Mouse (Mus musculus) forebrain, embryonic 14.5 days (tissue): ENCODE results near the gene Cln6. TPM values are rescaled to one million over a fixed set of nuclear protein-coding genes. Genes with fewer than 3 reads are reported as not detected.

Experiments used
- ATAC-seq: fragments of 200-750 bp; cut with Nextera tagmentation; 2 replicates; pipeline ENCODE4 v1.8.0; 2017; ENCODE audit warnings: mild to moderate bottlenecking, moderate library complexity
- DNase-seq: peaks from one replicate; pipeline ENCODE4 v3.0.0-alpha.2; 2015; ENCODE audit warnings: low spot score
- H3K27ac ChIP-seq: fragments of 300-500 bp; sonication (generic); 2 replicates; pipeline ENCODE4 v1.5.1; 2014; ENCODE audit warnings: low read depth, mild to moderate bottlenecking, control low read depth, low read length, moderate library complexity
- H3K27me3 ChIP-seq: fragments of 300-500 bp; sonication (generic); replicated peaks from 2 replicates; pipeline ENCODE4 v1.6.1; 2014; ENCODE audit warnings: low read length, control low read depth, mixed read lengths; ENCODE audit not compliant: control insufficient read depth, insufficient read depth
- H3K36me3 ChIP-seq: fragments of 300-500 bp; sonication (generic); 2 replicates; pipeline ENCODE4 v1.6.1; 2014; ENCODE audit warnings: low read length, control low read depth; ENCODE audit not compliant: control insufficient read depth, insufficient read depth
- H3K4me1 ChIP-seq: fragments of 300-500 bp; sonication (generic); 2 replicates; pipeline ENCODE4 v1.6.1; 2014; ENCODE audit warnings: antibody characterized with exemption, low read length, control low read depth; ENCODE audit not compliant: control insufficient read depth, insufficient read depth
- H3K4me2 ChIP-seq: fragments of 300-500 bp; sonication (generic); 2 replicates; pipeline ENCODE4 v1.6.1; 2014; ENCODE audit warnings: mild to moderate bottlenecking, control low read depth, low read length
- H3K4me3 ChIP-seq: fragments of 300-500 bp; sonication (generic); 2 replicates; pipeline ENCODE4 v1.5.1; 2014; ENCODE audit warnings: low read depth, low read length, control low read depth
- H3K9ac ChIP-seq: fragments of 300-500 bp; sonication (generic); 2 replicates; pipeline ENCODE4 v1.6.1; 2014; ENCODE audit warnings: mild to moderate bottlenecking, low read length, control low read depth, moderate library complexity
- H3K9me3 ChIP-seq: fragments of 300-500 bp; sonication (generic); replicated peaks from 2 replicates; pipeline ENCODE4 v1.6.1; 2016; ENCODE audit warnings: low read length, control low read depth, mixed read lengths; ENCODE audit not compliant: control insufficient read depth
- WGBS: fragments of 180-500 bp; shearing (Covaris S2); extraction: QIAGEN DNeasy Blood & Tissue Kit; methylation state at CpG from one replicate; pipeline ENCODE4 v1.1.7; 2014; 5-methylcytosine and 5-hydroxymethylcytosine counted together
- polyA plus RNA-seq: library from polyadenylated mRNA; unstranded; fragments of >200 nt; fragmentation: Nextera tagmentation; extraction: Ambion mirVana; gene quantifications from 2 replicates; pipeline ENCODE4 v1.2.1, GENCODE M21; 2014

Gene Cln6
- polyA plus RNA-seq, 1 experiment from 2014 or later, result 4.9 TPM

- Histone ChIP-seq H3K36me3 (no peaks in the 10 kb centered on the region), H3K27ac (peak overlapping the region; percentile 78; the same call in 1 of the 2 replicates), H3K4me2 (peak overlapping the region; percentile 89), H3K4me1 (peaks cover 6% of the 10 kb centered on the region), H3K27me3 (no peaks in the 10 kb centered on the region), H3K9me3 (no peaks in the 10 kb centered on the region), H3K9ac (peak overlapping the region; percentile 87), H3K4me3 (peak overlapping the region; percentile 61)
- 14% methylated on average over 14 of the region's 14 CpGs for WGBS
- ATAC-seq, result no peak; the same call in 1 of the 2 replicates
- peak; percentile 55 for DNase-seq
These were observed 686 bp downstream of the Cln6 start for GRCm38 (mm10) chr9:62839172-62839770.

GRCm38 (mm10) chr9:62843356-62844024, 4.9 kb downstream of the Cln6 start:
- Histone ChIP-seq H3K4me3 (no peak overlapping the region), H3K9ac (no peak overlapping the region), H3K27me3 (no peaks in the 10 kb centered on the region), H3K36me3 (no peaks in the 10 kb centered on the region), H3K9me3 (no peaks in the 10 kb centered on the region), H3K4me2 (no peak overlapping the region), H3K27ac (no peak overlapping the region), H3K4me1 (peaks cover 6% of the 10 kb centered on the region)
- ATAC-seq (no peak), DNase-seq (no peak)
- WGBS, result 71% methylated on average over 10 of the region's 10 CpGs

- peaks cover under 1% of the 10 kb centered on the region; the same call in 1 of the 2 replicates for H3K4me1 ChIP-seq
- H3K27ac ChIP-seq, result no peak overlapping the region
- no peak overlapping the region for H3K4me3 ChIP-seq
- no peak overlapping the region for H3K4me2 ChIP-seq
- H3K27me3 ChIP-seq, result no peaks in the 10 kb centered on the region
- no peaks in the 10 kb centered on the region for H3K36me3 ChIP-seq
- WGBS, result 92% methylated on average over 5 of the region's 5 CpGs
- DNase-seq (no peak), ATAC-seq (no peak)
- no peak overlapping the region for H3K9ac ChIP-seq
- H3K9me3 ChIP-seq, result no peaks in the 10 kb centered on the region
These were observed 5.9 kb downstream of the Cln6 start for GRCm38 (mm10) chr9:62844461-62844860.

- Histone ChIP-seq H3K36me3 (no peaks in the 10 kb centered on the region), H3K4me3 (no peak overlapping the region), H3K27me3 (no peaks in the 10 kb centered on the region), H3K4me1 (no peaks in the 10 kb centered on the region), H3K4me2 (no peak overlapping the region), H3K27ac (no peak overlapping the region), H3K9me3 (no peaks in the 10 kb centered on the region), H3K9ac (no peak overlapping the region)
- DNase-seq (peak; percentile 85), ATAC-seq (peak; percentile 55)
- WGBS, result 4% methylated on average over 3 of the region's 3 CpGs
These were observed 9.1 kb downstream of the Cln6 start for GRCm38 (mm10) chr9:62847694-62848093.

- Histone ChIP-seq H3K27me3 (no peaks in the 10 kb centered on the region), H3K36me3 (no peaks in the 10 kb centered on the region), H3K4me2 (no peak overlapping the region), H3K9me3 (no peaks in the 10 kb centered on the region), H3K27ac (no peak overlapping the region), H3K9ac (no peak overlapping the region), H3K4me3 (no peak overlapping the region), H3K4me1 (no peaks in the 10 kb centered on the region)
- ATAC-seq (no peak), DNase-seq (no peak)
- WGBS, result 82% methylated on average over 3 of the region's 3 CpGs
These were observed 10.1 kb downstream of the Cln6 start for GRCm38 (mm10) chr9:62848641-62849040.

- H3K9me3 ChIP-seq, result no peaks in the 10 kb centered on the region
- 52% methylated on average over 2 of the region's 2 CpGs for WGBS
- DNase-seq (no peak), ATAC-seq (no peak)
- no peak overlapping the region for H3K27ac ChIP-seq
- H3K9ac ChIP-seq, result no peak overlapping the region
- no peaks in the 10 kb centered on the region for H3K27me3 ChIP-seq
- no peak overlapping the region for H3K4me2 ChIP-seq
- H3K36me3 ChIP-seq, result no peaks in the 10 kb centered on the region
- no peak overlapping the region for H3K4me3 ChIP-seq
- no peaks in the 10 kb centered on the region for H3K4me1 ChIP-seq
These were observed 13.0 kb downstream of the Cln6 start for GRCm38 (mm10) chr9:62851571-62851970.

GRCm38 (mm10) chr9:62854483-62854882, 15.9 kb downstream of the Cln6 start:
- no peak overlapping the region for H3K4me3 ChIP-seq
- no peak overlapping the region for H3K4me2 ChIP-seq
- no peaks in the 10 kb centered on the region for H3K36me3 ChIP-seq
- WGBS, result 52% methylated on average over 4 of the region's 4 CpGs
- no peak for ATAC-seq
- H3K9ac ChIP-seq, result no peak overlapping the region
- no peaks in the 10 kb centered on the region for H3K27me3 ChIP-seq
- DNase-seq, result no peak
- H3K9me3 ChIP-seq, result no peaks in the 10 kb centered on the region
- peaks cover 3% of the 10 kb centered on the region; the same call in 1 of the 2 replicates for H3K4me1 ChIP-seq
- H3K27ac ChIP-seq, result no peak overlapping the region

- ATAC-seq (no peak), DNase-seq (no peak)
- Histone ChIP-seq H3K27ac (no peak overlapping the region), H3K4me1 (peaks cover 3% of the 10 kb centered on the region; the same call in 1 of the 2 replicates), H3K9ac (no peak overlapping the region), H3K36me3 (no peaks in the 10 kb centered on the region), H3K4me3 (no peak overlapping the region), H3K27me3 (no peaks in the 10 kb centered on the region), H3K9me3 (no peaks in the 10 kb centered on the region), H3K4me2 (no peak overlapping the region)
- 91% methylated on average over 9 of the region's 9 CpGs for WGBS
These were observed 18.6 kb downstream of the Cln6 start for GRCm38 (mm10) chr9:62857216-62857615.

- no peaks in the 10 kb centered on the region for H3K27me3 ChIP-seq
- no peak within 1 kb of the TSS for H3K9ac ChIP-seq
- H3K9me3 ChIP-seq, result no peaks in the 10 kb centered on the region
- DNase-seq, result peak; percentile 27
- H3K27ac ChIP-seq, result no peak within 1 kb of the TSS
- peaks cover 3% of the 10 kb centered on the region; the same call in 1 of the 2 replicates for H3K4me1 ChIP-seq
- no peaks in the 10 kb centered on the region for H3K36me3 ChIP-seq
- no peak within 1 kb of the TSS for H3K4me2 ChIP-seq
- ATAC-seq, result no peak
- 54% methylated on average over 20 of the region's 20 CpGs for WGBS
- no peak within 1 kb of the TSS for H3K4me3 ChIP-seq
These were observed 19.2 kb downstream of the Cln6 start, which contains the start of gene Calml4 for GRCm38 (mm10) chr9:62857719-62858261. Calml4 (plus strand) TSS chr9:62858080.
